Mouse (Mus musculus): Measurements from ENCODE around the gene Gabra4. TPM values are rescaled to one million over a fixed set of nuclear protein-coding genes. Genes with fewer than 3 reads are reported as not detected.

Gabra4 gene
- polyA plus RNA-seq (2014; fragmentation: Illumina TruSeq; extraction: RNeasy Lipid Tissue Mini Kit (QIAGEN cat#74804); ENCODE audit: low read depth, low replicate concordance), result 2.1 TPM

DNA sequence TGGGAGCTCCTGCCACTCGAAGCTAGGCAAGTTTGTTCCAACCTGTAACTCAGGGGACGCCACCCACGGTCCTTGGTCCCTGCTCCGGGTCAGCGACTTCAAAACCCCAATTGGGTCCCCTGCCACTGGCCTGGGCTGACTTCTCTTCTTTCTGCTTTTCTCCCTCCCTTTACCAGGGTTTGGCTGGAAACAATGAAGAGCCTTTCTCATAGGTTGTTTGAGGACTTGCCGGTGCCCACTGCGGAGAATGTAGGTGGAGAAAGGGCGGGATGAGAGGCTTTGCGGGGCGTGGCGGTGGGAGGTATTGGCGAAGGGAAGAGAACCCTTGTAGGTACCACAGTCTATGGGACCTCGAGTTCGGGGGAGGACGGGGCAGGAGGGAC, at the start of gene Gabra4:
Gene Gabra4 (minus strand): TSS at position 194 of the 383 bp plus-strand sequence.

DNA sequence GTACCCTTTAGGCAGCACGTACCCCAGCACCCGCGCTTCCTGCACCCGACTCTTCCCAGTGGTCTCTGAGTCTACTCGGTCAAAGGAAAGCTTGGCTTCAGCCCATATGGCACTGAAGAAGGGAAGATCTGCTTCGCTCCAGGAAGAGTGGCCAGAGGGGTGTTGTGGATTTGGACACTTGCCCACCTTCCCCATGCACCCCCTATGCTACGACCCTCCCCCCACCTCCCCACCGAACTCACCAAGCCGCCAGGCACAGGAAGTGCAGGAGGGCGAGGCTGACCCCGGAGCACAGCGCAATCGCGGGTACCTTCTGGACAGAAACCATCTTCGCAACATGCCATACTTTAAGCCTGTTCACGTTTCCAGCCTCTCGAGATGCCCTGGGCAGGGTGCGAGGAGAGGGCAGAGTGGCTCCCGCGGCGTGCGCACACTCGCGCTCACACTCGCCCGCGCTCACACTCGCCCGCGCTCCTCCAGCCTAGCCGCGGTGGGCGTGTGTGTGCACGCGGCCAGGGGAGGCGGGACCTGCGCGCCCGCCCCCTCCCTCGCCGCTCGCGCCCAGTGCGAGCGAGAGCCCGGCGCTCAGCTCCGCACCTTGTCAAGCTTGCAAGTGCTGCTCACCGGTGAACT, 510 bp downstream of the Gabra4 start, which contains the start of gene Gabrb1:
Gene Gabrb1 (plus strand): TSS at position 632 of the 633 bp plus-strand sequence.

GRCm38 (mm10) chr5:71548079-71548478, 110.0 kb downstream of the Gabra4 start, which contains the start of gene Cox7b2:
Gene Cox7b2 (minus strand): TSS chr5:71548205.

Other genes with a start within 250 kb of the Gabra4 start
- gene Cox7b2, start 110.1 kb downstream of the Gabra4 start, polyA plus RNA-seq (2014; fragmentation: Illumina TruSeq; extraction: RNeasy Lipid Tissue Mini Kit (QIAGEN cat#74804); ENCODE audit: low read depth, low replicate concordance), result not detected
- 0.57 TPM for gene Gabrb1, start 195 bp downstream of the Gabra4 start, polyA plus RNA-seq (2014; fragmentation: Illumina TruSeq; extraction: RNeasy Lipid Tissue Mini Kit (QIAGEN cat#74804); ENCODE audit: low read depth, low replicate concordance)

All from kidney, adult 10 weeks (tissue).